Mouse (Mus musculus) thymus, postnatal 10 days (tissue): Measurements from ENCODE around the gene Gm3696.
"Not testable (repeated sequence)": the region's sequence is repeated elsewhere in the genome, so short reads cannot be mapped to it uniquely, and the experiment has no call there.

Experiments
- DNase-seq, 2 experiments: peaks; one replicate each; pipeline ENCODE4 v3.0.0; 2021; ENCODE audit warnings: low spot score in 2 of 2

Gm3696 gene

GRCm38 (mm10) chr14:7100521-7100920 lies at the start of gene Gm3696:
TSS of gene Gm3696 (minus strand) at chr14:7100621.
- not testable (repeated sequence) for DNase-seq

- DNase-seq, result not testable (repeated sequence)
Measured at GRCm38 (mm10) chr14:7125312-7125711, 24.9 kb upstream of the Gm3696 start, which contains the start of gene Gm6676. TSS of gene Gm6676 (minus strand) at chr14:7125412.

- DNase-seq, result peak; percentile 2
Measured at GRCm38 (mm10) chr14:7105124-7105802, 4.8 kb upstream of the Gm3696 start.

GRCm38 (mm10) chr14:7044870-7045269 lies 55.6 kb downstream of the Gm3696 start, which contains the start of gene Gm3685:
TSS of gene Gm3685 (minus strand) at chr14:7044970.
- not testable (repeated sequence) for DNase-seq
